Mouse (Mus musculus): ENCODE measurements at regions not wholly inside any gene's neighbourhood (a gene's known extent, or its start where the extent isn't known, plus 50 kb on each side); places are given as distances from the start of the nearest gene placed in this dataset.
A peak's percentile ranks its signal among the peaks of the same experiment; 100 is the strongest.

DNA sequence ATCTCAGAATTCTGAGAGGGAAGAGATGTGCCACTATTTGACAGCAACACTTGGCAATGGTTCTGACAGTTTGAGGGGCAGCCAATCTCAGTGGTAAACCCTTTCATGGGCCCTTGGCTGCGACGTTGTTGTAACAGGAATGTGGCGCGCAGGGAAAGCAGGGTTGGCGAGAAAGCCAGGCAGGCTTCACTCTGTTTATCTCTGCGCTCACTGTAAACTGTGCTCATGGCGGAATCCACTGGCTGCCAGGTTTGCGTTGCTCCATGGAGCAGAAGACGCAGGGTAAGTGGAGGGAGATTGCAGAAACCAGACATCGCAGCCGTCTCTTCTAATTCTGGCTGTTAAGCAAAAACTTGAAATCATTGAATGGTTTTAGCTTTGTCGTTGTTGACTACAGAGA lies 465.9 kb upstream of the Pou3f3 start:
- DNase-seq, result peak; percentile 3 to 5
- intact Hi-C loops (cut with DNase I), result loop anchor here (10.0 kb wide), 2 partner anchors 425 to 955 kb away; no protein-coding TSS in a partner anchor

- DNase-seq, result no peak
- intact Hi-C loops (cut with DNase I), result loop anchor here (10.0 kb wide), 2 partner anchors 426 to 956 kb away; no protein-coding TSS in a partner anchor
These were observed 465.0 kb upstream of the Pou3f3 start for GRCm38 (mm10) chr1:42230469-42231040.

DNA sequence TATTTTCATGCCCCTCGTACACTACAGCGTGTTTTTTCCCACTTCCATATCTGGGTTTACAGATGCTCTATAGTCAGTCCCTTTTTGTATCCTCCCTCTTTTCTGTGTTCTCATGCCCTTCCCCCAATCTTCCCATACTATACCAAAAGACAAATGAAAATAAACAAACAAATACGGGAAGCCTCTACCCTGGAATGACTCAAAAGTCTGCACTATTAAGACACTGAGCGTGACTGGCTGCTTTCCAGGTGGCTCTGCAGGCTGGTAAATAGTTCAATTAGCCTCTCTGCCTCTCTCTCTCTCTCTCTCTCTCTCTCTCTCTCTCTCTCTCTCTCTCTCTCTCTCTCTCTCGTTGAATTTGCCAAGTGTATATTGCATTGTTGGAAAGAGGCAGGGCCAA lies 464.5 kb upstream of the Pou3f3 start:
- intact Hi-C loops (cut with DNase I), result loop anchor here (10.0 kb wide), 2 partner anchors 426 to 956 kb away; no protein-coding TSS in a partner anchor
- no peak for DNase-seq

- intact Hi-C loops (cut with DNase I), result loop anchor here (10.0 kb wide), 2 partner anchors 427 to 957 kb away; no protein-coding TSS in a partner anchor
- no peak for DNase-seq
These were observed 463.7 kb upstream of the Pou3f3 start for GRCm38 (mm10) chr1:42231897-42232296.

GRCm38 (mm10) chr1:42232716-42233115 lies 462.9 kb upstream of the Pou3f3 start:
- intact Hi-C loops (cut with DNase I), result loop anchor here (10.0 kb wide), 2 partner anchors 428 to 958 kb away; no protein-coding TSS in a partner anchor
- DNase-seq, result no peak

- intact Hi-C loops (cut with DNase I), result loop anchor here (10.0 kb wide), 2 partner anchors 428 to 958 kb away; no protein-coding TSS in a partner anchor
- DNase-seq, result no peak
These were observed 462.3 kb upstream of the Pou3f3 start for GRCm38 (mm10) chr1:42233289-42233688.

GRCm38 (mm10) chr1:42236466-42237010 lies 459.0 kb upstream of the Pou3f3 start:
- intact Hi-C loops (cut with DNase I), result loop anchor here (10.0 kb wide), 2 partner anchors 432 to 962 kb away; no protein-coding TSS in a partner anchor
- no peak for DNase-seq

- intact Hi-C loops (cut with DNase I), result loop anchor here (2.0 to 10.0 kb wide), 3 partner anchors 342 to 964 kb away; no protein-coding TSS in a partner anchor
- DNase-seq, result no peak
These were observed 457.2 kb upstream of the Pou3f3 start for GRCm38 (mm10) chr1:42238408-42238807.

DNA sequence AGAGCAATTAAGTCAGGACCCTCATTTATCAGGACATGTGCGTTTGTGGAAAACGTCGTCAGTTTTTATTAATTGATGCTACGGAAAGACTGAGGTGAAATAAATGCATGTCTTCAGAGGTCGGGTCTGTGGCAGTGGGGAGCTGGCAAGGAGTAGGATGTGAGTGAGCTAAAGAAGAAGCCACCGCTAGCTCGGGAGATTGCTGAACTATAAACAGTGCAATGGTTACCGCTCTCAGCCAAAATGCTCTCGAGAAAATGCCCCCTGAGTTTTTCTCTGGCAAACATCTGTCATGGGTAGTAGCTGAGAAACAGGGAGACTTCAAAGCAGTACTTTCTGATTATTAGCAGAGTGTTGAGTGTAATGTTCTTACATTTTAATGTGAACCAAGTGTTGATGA lies 454.4 kb upstream of the Pou3f3 start:
- intact Hi-C loops (cut with DNase I), result loop anchor here (10.0 kb wide), 1 partner anchor 454 kb away; the partner anchor contains the start of gene Pou3f3
- DNase-seq, result no peak

GRCm38 (mm10) chr1:42241601-42242220 lies 453.9 kb upstream of the Pou3f3 start:
- DNase-seq, result no peak
- intact Hi-C loops (cut with DNase I), result loop anchor here (10.0 kb wide), 1 partner anchor 453 kb away; the partner anchor contains the start of gene Pou3f3

- DNase-seq, result no peak
- intact Hi-C loops (cut with DNase I), result loop anchor here (10.0 kb wide), 1 partner anchor 452 kb away; the partner anchor contains the start of gene Pou3f3
These were observed 452.7 kb upstream of the Pou3f3 start for GRCm38 (mm10) chr1:42242586-42243457.

DNA sequence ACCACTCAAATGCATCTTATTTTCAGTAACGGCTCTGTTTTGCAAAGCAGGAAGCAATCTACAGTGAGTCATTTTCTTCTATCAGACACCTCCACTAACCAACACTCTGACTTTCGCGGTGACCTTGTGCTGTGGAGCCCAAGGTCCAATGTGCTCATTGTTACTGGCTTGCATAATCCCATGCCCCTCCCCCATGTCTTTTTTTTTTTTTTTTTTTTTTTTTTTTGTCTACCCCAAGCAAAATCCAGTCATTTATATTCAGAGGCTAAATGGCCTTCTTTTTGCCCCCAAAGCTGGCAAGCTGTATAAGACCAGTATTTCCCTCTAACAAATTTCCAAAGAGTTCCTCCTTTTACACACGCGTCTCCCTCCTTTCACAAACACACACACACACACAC lies 452.1 kb upstream of the Pou3f3 start:
- no peak for DNase-seq
- intact Hi-C loops (cut with DNase I), result loop anchor here (10.0 kb wide), 1 partner anchor 451 kb away; the partner anchor contains the start of gene Pou3f3

GRCm38 (mm10) chr1:42243878-42244277 lies 451.7 kb upstream of the Pou3f3 start:
- DNase-seq, result no peak
- intact Hi-C loops (cut with DNase I), result loop anchor here (10.0 kb wide), 1 partner anchor 451 kb away; the partner anchor contains the start of gene Pou3f3

- DNase-seq, result no peak
- intact Hi-C loops (cut with DNase I), result no loop called here
These were observed 443.2 kb upstream of the Pou3f3 start for GRCm38 (mm10) chr1:42252386-42252785.

- intact Hi-C loops (cut with DNase I), result no loop called here
- DNase-seq, result no peak
These were observed 441.8 kb upstream of the Pou3f3 start for GRCm38 (mm10) chr1:42253786-42254185.

DNA sequence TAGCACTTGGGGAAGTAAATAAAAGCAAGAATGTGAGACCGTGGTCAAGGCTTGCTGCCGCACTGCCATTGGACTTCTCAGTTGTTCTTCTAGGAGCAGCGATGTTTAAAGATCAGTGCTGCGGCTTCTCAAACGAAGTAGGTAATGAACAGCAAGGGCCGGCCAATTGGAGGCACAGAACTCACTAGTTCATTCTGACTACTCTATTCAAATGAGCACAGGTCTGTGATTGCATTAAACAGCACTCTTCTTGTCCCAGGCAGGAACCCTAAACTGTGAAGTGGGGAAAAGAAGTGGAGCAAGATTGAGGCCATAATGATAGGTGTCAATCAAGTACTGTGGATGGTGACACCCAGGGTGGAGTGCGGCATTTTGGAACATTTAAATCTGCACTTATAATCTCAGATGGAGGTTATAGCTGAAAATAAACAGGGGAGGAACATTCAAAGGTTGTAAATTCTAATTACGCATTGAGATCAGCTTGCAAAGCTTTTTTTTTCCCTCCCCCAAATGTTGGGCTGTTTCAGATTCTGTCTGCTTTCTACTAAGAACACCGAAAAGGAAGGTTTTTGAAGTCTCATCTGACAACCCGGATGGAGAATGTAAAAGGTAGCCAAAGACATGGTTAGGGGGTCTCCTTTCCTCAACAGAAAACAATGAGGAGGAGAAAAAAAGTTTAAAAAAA lies 438.5 kb upstream of the Pou3f3 start:
- intact Hi-C loops (cut with DNase I), result no loop called here
- DNase-seq, result no peak

- no peak for DNase-seq
- intact Hi-C loops (cut with DNase I), result no loop called here
These were observed 437.6 kb upstream of the Pou3f3 start for GRCm38 (mm10) chr1:42257801-42258593.

- intact Hi-C loops (cut with DNase I), result no loop called here
- DNase-seq, result no peak
These were observed 437.0 kb upstream of the Pou3f3 start for GRCm38 (mm10) chr1:42258594-42258910.
